Mouse (Mus musculus): ENCODE results near the gene Rnls. TPM values are rescaled to one million over a fixed set of nuclear protein-coding genes. Genes with fewer than 3 reads are reported as not detected.
A peak's percentile ranks its signal among the peaks of the same experiment; 100 is the strongest.

The Rnls gene
- polyA plus RNA-seq, 1 experiment = 2.2 TPM

GRCm38 (mm10) chr19:33167528-33168264, 224.4 kb downstream of the Rnls start:
- H3K36me3 ChIP-seq (ENCODE audit: control insufficient read depth, insufficient read depth, low read length) = no peaks in the 10 kb centered on the region
- no peak overlapping the region for H3K27ac ChIP-seq (ENCODE audit: insufficient read depth, low read depth, low read length)
- H3K4me3 ChIP-seq (ENCODE audit: insufficient read depth, low read depth, low read length) = no peak overlapping the region
- 0 out of 2 replicates have a peak, but pooled peaks cover 3% of the 10 kb centered on the region for H3K4me1 ChIP-seq (ENCODE audit: control insufficient read depth, insufficient read depth, low read length)
- no peaks in the 10 kb centered on the region for H3K27me3 ChIP-seq (replicated peaks; ENCODE audit: control insufficient read depth, insufficient read depth, low read length)
- 42% methylated on average over 17 of the region's 17 CpGs for WGBS
- TF ChIP-seq CTCF (conservative IDR thresholded peaks at IDR 0.05; ENCODE audit: insufficient read depth, insufficient read length, low read depth, low read length) = no peak
- TF ChIP-seq POLR2A (IDR thresholded peaks at IDR 0.05; ENCODE audit: low read depth, low read length) = no peak
- peak; percentile 36 for DNase-seq

GRCm38 (mm10) chr19:33164801-33165200, 227.3 kb downstream of the Rnls start:
- H3K36me3 ChIP-seq (ENCODE audit: control insufficient read depth, insufficient read depth, low read length) = no peaks in the 10 kb centered on the region
- DNase-seq = no peak
- no peaks in the 10 kb centered on the region for H3K4me1 ChIP-seq (ENCODE audit: control insufficient read depth, insufficient read depth, low read length)
- no peak overlapping the region for H3K4me3 ChIP-seq (ENCODE audit: insufficient read depth, low read depth, low read length)
- H3K27me3 ChIP-seq (replicated peaks; ENCODE audit: control insufficient read depth, insufficient read depth, low read length) = no peaks in the 10 kb centered on the region
- WGBS = 84% methylated on average over 5 of the region's 5 CpGs
- H3K27ac ChIP-seq (ENCODE audit: insufficient read depth, low read depth, low read length) = no peak overlapping the region
- TF ChIP-seq CTCF (conservative IDR thresholded peaks at IDR 0.05; ENCODE audit: insufficient read depth, insufficient read length, low read depth, low read length) = no peak
- no peak for TF ChIP-seq POLR2A (IDR thresholded peaks at IDR 0.05; ENCODE audit: low read depth, low read length)

GRCm38 (mm10) chr19:33161903-33162302, 230.2 kb downstream of the Rnls start:
- H3K36me3 ChIP-seq (ENCODE audit: control insufficient read depth, insufficient read depth, low read length) = no peaks in the 10 kb centered on the region
- no peak overlapping the region for H3K27ac ChIP-seq (ENCODE audit: insufficient read depth, low read depth, low read length)
- TF ChIP-seq POLR2A (IDR thresholded peaks at IDR 0.05; ENCODE audit: low read depth, low read length) (no peak), CTCF (conservative IDR thresholded peaks at IDR 0.05; ENCODE audit: insufficient read depth, insufficient read length, low read depth, low read length) (no peak)
- no peaks in the 10 kb centered on the region for H3K4me1 ChIP-seq (ENCODE audit: control insufficient read depth, insufficient read depth, low read length)
- 79% methylated on average over 1 of the region's 1 CpGs for WGBS
- no peak for DNase-seq
- no peak overlapping the region for H3K4me3 ChIP-seq (ENCODE audit: insufficient read depth, low read depth, low read length)
- no peaks in the 10 kb centered on the region for H3K27me3 ChIP-seq (replicated peaks; ENCODE audit: control insufficient read depth, insufficient read depth, low read length)

- H3K27me3 ChIP-seq (replicated peaks; ENCODE audit: control insufficient read depth, insufficient read depth, low read length) = no peaks in the 10 kb centered on the region
- 96% methylated on average over 2 of the region's 2 CpGs for WGBS
- H3K27ac ChIP-seq (ENCODE audit: insufficient read depth, low read depth, low read length) = no peak overlapping the region
- no peaks in the 10 kb centered on the region for H3K4me1 ChIP-seq (ENCODE audit: control insufficient read depth, insufficient read depth, low read length)
- TF ChIP-seq POLR2A (IDR thresholded peaks at IDR 0.05; ENCODE audit: low read depth, low read length) (no peak), CTCF (conservative IDR thresholded peaks at IDR 0.05; ENCODE audit: insufficient read depth, insufficient read length, low read depth, low read length) (no peak)
- H3K36me3 ChIP-seq (ENCODE audit: control insufficient read depth, insufficient read depth, low read length) = no peaks in the 10 kb centered on the region
- no peak overlapping the region for H3K4me3 ChIP-seq (ENCODE audit: insufficient read depth, low read depth, low read length)
- DNase-seq = no peak
These were observed 232.2 kb downstream of the Rnls start for GRCm38 (mm10) chr19:33159897-33160296.

- H3K27ac ChIP-seq (ENCODE audit: insufficient read depth, low read depth, low read length) = no peak overlapping the region
- TF ChIP-seq POLR2A (IDR thresholded peaks at IDR 0.05; ENCODE audit: low read depth, low read length) (no peak), CTCF (conservative IDR thresholded peaks at IDR 0.05; ENCODE audit: insufficient read depth, insufficient read length, low read depth, low read length) (no peak)
- H3K4me3 ChIP-seq (ENCODE audit: insufficient read depth, low read depth, low read length) = no peak overlapping the region
- DNase-seq = no peak
- H3K27me3 ChIP-seq (replicated peaks; ENCODE audit: control insufficient read depth, insufficient read depth, low read length) = no peaks in the 10 kb centered on the region
- H3K36me3 ChIP-seq (ENCODE audit: control insufficient read depth, insufficient read depth, low read length) = no peaks in the 10 kb centered on the region
- 88% methylated on average over 1 of the region's 1 CpGs for WGBS
- H3K4me1 ChIP-seq (ENCODE audit: control insufficient read depth, insufficient read depth, low read length) = no peaks in the 10 kb centered on the region
These were observed 232.9 kb downstream of the Rnls start for GRCm38 (mm10) chr19:33159192-33159591.

- DNase-seq = no peak
- Histone ChIP-seq H3K36me3 (ENCODE audit: control insufficient read depth, insufficient read depth, low read length) (no peaks in the 10 kb centered on the region), H3K4me1 (ENCODE audit: control insufficient read depth, insufficient read depth, low read length) (no peaks in the 10 kb centered on the region), H3K27ac (ENCODE audit: insufficient read depth, low read depth, low read length) (no peak overlapping the region), H3K4me3 (ENCODE audit: insufficient read depth, low read depth, low read length) (no peak overlapping the region), H3K27me3 (replicated peaks; ENCODE audit: control insufficient read depth, insufficient read depth, low read length) (no peaks in the 10 kb centered on the region)
- WGBS = 77% methylated on average over 2 of the region's 2 CpGs
- TF ChIP-seq CTCF (conservative IDR thresholded peaks at IDR 0.05; ENCODE audit: insufficient read depth, insufficient read length, low read depth, low read length) = no peak
- no peak for TF ChIP-seq POLR2A (IDR thresholded peaks at IDR 0.05; ENCODE audit: low read depth, low read length)
These were observed 233.9 kb downstream of the Rnls start for GRCm38 (mm10) chr19:33158234-33158633.

- WGBS = 69% methylated on average over 3 of the region's 3 CpGs
- DNase-seq = peak; percentile 2
- H3K27me3 ChIP-seq (replicated peaks; ENCODE audit: control insufficient read depth, insufficient read depth, low read length) = no peaks in the 10 kb centered on the region
- TF ChIP-seq CTCF (conservative IDR thresholded peaks at IDR 0.05; ENCODE audit: insufficient read depth, insufficient read length, low read depth, low read length) (no peak), POLR2A (IDR thresholded peaks at IDR 0.05; ENCODE audit: low read depth, low read length) (no peak)
- H3K27ac ChIP-seq (ENCODE audit: insufficient read depth, low read depth, low read length) = no peak overlapping the region
- no peak overlapping the region for H3K4me3 ChIP-seq (ENCODE audit: insufficient read depth, low read depth, low read length)
- no peaks in the 10 kb centered on the region for H3K36me3 ChIP-seq (ENCODE audit: control insufficient read depth, insufficient read depth, low read length)
- no peaks in the 10 kb centered on the region for H3K4me1 ChIP-seq (ENCODE audit: control insufficient read depth, insufficient read depth, low read length)
These were observed 243.7 kb downstream of the Rnls start for GRCm38 (mm10) chr19:33148411-33148810.

All from kidney, adult 2 months (tissue).